Mouse (Mus musculus) heart, embryonic 13.5 days (tissue): ENCODE data around the gene Pate2. TPM values are rescaled to one million over a fixed set of nuclear protein-coding genes. Genes with fewer than 3 reads are reported as not detected.
"Not testable (repeated sequence)": the region's sequence is repeated elsewhere in the genome, so short reads cannot be mapped to it uniquely, and the experiment has no call there.

ENCODE experiments used
- ATAC-seq: fragments of 200-750 bp; cut with Nextera tagmentation; 2 replicates; pipeline ENCODE4 v1.8.0; 2017; ENCODE audit warnings: moderate TSS enrichment; ENCODE audit not compliant: insufficient number of reproducible peaks, low FRiP score, low TSS enrichment; ENCODE audit errors: extremely low read depth
- H3K27ac ChIP-seq: fragments of 300-500 bp; sonication (generic); replicated peaks from 2 replicates; pipeline ENCODE4 v1.5.1; 2015; ENCODE audit warnings: moderate library complexity, mild to moderate bottlenecking, inconsistent platforms
- H3K27me3 ChIP-seq: fragments of 300-500 bp; sonication (generic); replicated peaks from 2 replicates; pipeline ENCODE4 v1.6.1; 2015; ENCODE audit warnings: mild to moderate bottlenecking, inconsistent platforms
- H3K36me3 ChIP-seq: fragments of 300-500 bp; sonication (generic); 2 replicates; pipeline ENCODE4 v1.6.1; 2015; ENCODE audit warnings: mild to moderate bottlenecking, inconsistent platforms
- H3K4me1 ChIP-seq: fragments of 300-500 bp; sonication (generic); 2 replicates; pipeline ENCODE4 v1.6.1; 2015; ENCODE audit warnings: inconsistent platforms
- H3K4me2 ChIP-seq: fragments of 300-500 bp; sonication (generic); 2 replicates; pipeline ENCODE4 v1.6.1; 2015; ENCODE audit warnings: inconsistent platforms, mild to moderate bottlenecking, moderate library complexity
- H3K4me3 ChIP-seq: fragments of 300-500 bp; sonication (generic); 2 replicates; pipeline ENCODE4 v1.5.1; 2015; ENCODE audit warnings: moderate library complexity, mild to moderate bottlenecking, inconsistent platforms
- H3K9ac ChIP-seq: fragments of 300-500 bp; sonication (generic); 2 replicates; pipeline ENCODE4 v1.6.1; 2015; ENCODE audit warnings: inconsistent platforms, mild to moderate bottlenecking, moderate library complexity
- H3K9me3 ChIP-seq: fragments of 300-500 bp; sonication (generic); 2 replicates; pipeline ENCODE4 v1.6.1; 2016; ENCODE audit warnings: inconsistent platforms
- WGBS: fragments of 180-500 bp; shearing (Covaris S2); methylation state at CpG from one replicate; pipeline ENCODE4 v1.1.7; 2015; ENCODE audit warnings: mixed read lengths; 5-methylcytosine and 5-hydroxymethylcytosine counted together
- polyA plus RNA-seq: library from polyadenylated mRNA; unstranded; fragments of >200 nt; fragmentation: Nextera tagmentation; extraction: Ambion mirVana; gene quantifications from 2 replicates; pipeline ENCODE4 v1.2.1, GENCODE M21; 2015

Gene Pate2
- polyA plus RNA-seq, 1 experiment from 2014 or later: 0.39 TPM

DNA sequence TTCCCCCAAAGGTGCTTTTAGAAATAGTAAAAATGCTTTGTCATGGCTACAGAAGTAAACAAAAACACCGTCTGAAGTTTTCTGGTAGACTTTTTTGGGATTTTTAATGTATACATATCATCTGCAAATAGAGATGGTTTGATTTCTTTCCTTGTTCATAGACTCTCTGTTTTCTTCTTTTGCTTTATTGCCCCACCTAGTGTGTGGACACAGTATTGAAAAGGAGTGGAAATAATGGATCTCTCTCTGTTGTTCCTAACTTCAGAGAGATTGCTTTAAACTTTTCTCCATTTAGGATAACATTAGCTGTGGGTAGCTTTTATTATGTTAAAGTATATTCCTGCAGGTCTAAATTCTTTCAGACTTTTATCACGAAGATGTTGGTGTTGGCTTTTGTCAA is 43.9 kb downstream of the Pate2 start:
- whole genome bisulfite sequencing: 23% methylated on average over 2 of the region's 2 CpGs
- Histone ChIP-seq H3K4me3 (no peak overlapping the region), H3K36me3 (no peaks in the 10 kb centered on the region), H3K9ac (no peak overlapping the region), H3K4me1 (no peaks in the 10 kb centered on the region), H3K27ac (no peak overlapping the region), H3K27me3 (peaks cover 4% of the 10 kb centered on the region; the same call in 1 of the 2 replicates), H3K9me3 (no peaks in the 10 kb centered on the region), H3K4me2 (no peak overlapping the region)
- no peak for ATAC-seq

- H3K4me2 ChIP-seq, H3K4me1 ChIP-seq, H3K4me3 ChIP-seq, H3K9me3 ChIP-seq, ATAC-seq, H3K9ac ChIP-seq, H3K27me3 ChIP-seq, H3K36me3 ChIP-seq, H3K27ac ChIP-seq: not testable (repeated sequence)
- 58% methylated on average over 2 of the region's 2 CpGs for WGBS
These were observed 46.7 kb downstream of the Pate2 start for GRCm38 (mm10) chr9:35616784-35617183.

GRCm38 (mm10) chr9:35632981-35633380 is 62.9 kb downstream of the Pate2 start:
- WGBS: 60% methylated on average over 1 of the region's 1 CpGs
- H3K36me3 ChIP-seq: no peaks in the 10 kb centered on the region
- no peak overlapping the region for H3K27ac ChIP-seq
- no peak overlapping the region for H3K4me2 ChIP-seq
- H3K9me3 ChIP-seq: no peaks in the 10 kb centered on the region
- no peaks in the 10 kb centered on the region for H3K4me1 ChIP-seq
- ATAC-seq: no peak
- no peak overlapping the region for H3K9ac ChIP-seq
- no peaks in the 10 kb centered on the region for H3K27me3 ChIP-seq
- H3K4me3 ChIP-seq: no peak overlapping the region

DNA sequence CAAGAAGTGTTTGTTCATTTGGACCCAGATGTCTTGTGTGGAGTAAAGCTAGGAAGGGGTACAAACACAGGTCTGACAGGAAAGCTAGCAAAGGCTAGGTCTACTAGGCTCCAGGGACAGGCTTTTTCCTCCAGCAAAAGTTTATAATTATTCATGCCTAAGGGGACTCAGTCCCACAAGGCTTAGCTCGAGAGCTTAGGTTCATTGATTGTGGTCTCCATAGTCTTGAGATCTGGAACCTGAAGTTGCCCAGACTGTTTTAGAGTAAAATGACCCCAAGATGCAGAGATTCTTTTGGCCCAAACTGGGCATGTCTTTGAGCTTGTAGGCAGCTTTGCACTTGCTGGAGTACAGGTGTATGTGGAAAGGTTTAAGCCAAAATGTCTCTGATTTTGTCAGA is 78.0 kb downstream of the Pate2 start, which contains the start of gene Pate3:
Pate3 (minus strand) TSS at position 101 of the 400 bp plus-strand sequence.
- no peak for ATAC-seq
- peaks cover 10% of the 10 kb centered on the region; the same call in 1 of the 2 replicates for H3K9me3 ChIP-seq
- H3K9ac ChIP-seq: no peak within 1 kb of the TSS
- H3K4me3 ChIP-seq: no peak within 1 kb of the TSS
- H3K36me3 ChIP-seq: no peaks in the 10 kb centered on the region
- no peaks in the 10 kb centered on the region for H3K27me3 ChIP-seq
- H3K4me1 ChIP-seq: no peaks in the 10 kb centered on the region
- WGBS: 62% methylated on average over 1 of the region's 1 CpGs
- no peak within 1 kb of the TSS for H3K4me2 ChIP-seq
- no peak within 1 kb of the TSS for H3K27ac ChIP-seq

DNA sequence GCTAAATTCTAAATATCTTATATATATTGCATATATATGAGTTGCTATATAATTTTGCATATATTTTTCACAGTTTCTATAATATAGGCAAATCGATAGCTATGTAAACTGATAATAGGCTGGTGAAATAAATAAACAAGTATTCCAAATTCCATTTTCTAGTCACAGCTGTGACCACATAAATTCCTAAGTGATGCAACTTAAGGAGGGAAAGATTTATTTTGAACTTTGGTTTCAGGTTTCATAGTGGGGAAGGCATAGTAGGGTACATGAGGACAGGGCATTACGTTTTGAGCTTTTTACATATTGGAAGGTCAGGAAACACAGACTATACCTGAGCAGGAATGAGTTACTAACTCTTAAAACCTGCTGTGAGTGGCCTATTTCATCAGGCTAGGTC is 103.5 kb downstream of the Pate2 start:
- Histone ChIP-seq H3K27ac (no peak overlapping the region), H3K27me3 (no peaks in the 10 kb centered on the region), H3K9ac (no peak overlapping the region), H3K4me2 (no peak overlapping the region), H3K36me3 (no peaks in the 10 kb centered on the region), H3K9me3 (no peaks in the 10 kb centered on the region), H3K4me3 (no peak overlapping the region), H3K4me1 (no peaks in the 10 kb centered on the region)
- WGBS: 68% methylated on average over 2 of the region's 2 CpGs
- ATAC-seq: no peak

- ATAC-seq: no peak
These were observed 116.9 kb downstream of the Pate2 start, which contains the start of gene Pate1 for GRCm38 (mm10) chr9:35687013-35687412. Gene Pate1 (minus strand): TSS chr9:35687390.

GRCm38 (mm10) chr9:35691924-35692323 is 121.8 kb downstream of the Pate2 start:
- H3K4me1 ChIP-seq: no peaks in the 10 kb centered on the region
- H3K27me3 ChIP-seq: no peaks in the 10 kb centered on the region
- H3K9me3 ChIP-seq: no peaks in the 10 kb centered on the region; the same call in 1 of the 2 replicates
- ATAC-seq: no peak
- H3K4me3 ChIP-seq: no peak overlapping the region
- H3K4me2 ChIP-seq: no peak overlapping the region
- no peak overlapping the region for H3K9ac ChIP-seq
- H3K27ac ChIP-seq: no peak overlapping the region
- H3K36me3 ChIP-seq: no peaks in the 10 kb centered on the region

More at GRCm38 (mm10) chr9:35687013-35687412, 116.9 kb downstream of the Pate2 start, which contains the start of gene Pate1:
- Histone ChIP-seq H3K27me3 (no peaks in the 10 kb centered on the region), H3K36me3 (no peaks in the 10 kb centered on the region), H3K4me1 (no peaks in the 10 kb centered on the region), H3K4me2 (no peak within 1 kb of the TSS), H3K9ac (no peak within 1 kb of the TSS), H3K27ac (no peak within 1 kb of the TSS), H3K4me3 (no peak within 1 kb of the TSS), H3K9me3 (no peaks in the 10 kb centered on the region)
- 27% methylated on average over 1 of the region's 1 CpGs for WGBS

GRCm38 (mm10) chr9:35707265-35707664 is 137.2 kb downstream of the Pate2 start:
- no peaks in the 10 kb centered on the region for H3K9me3 ChIP-seq
- H3K27ac ChIP-seq: no peak overlapping the region
- H3K9ac ChIP-seq: no peak overlapping the region
- no peak for ATAC-seq
- H3K4me2 ChIP-seq: no peak overlapping the region
- no peak overlapping the region for H3K4me3 ChIP-seq
- no peaks in the 10 kb centered on the region for H3K36me3 ChIP-seq
- H3K4me1 ChIP-seq: no peaks in the 10 kb centered on the region
- H3K27me3 ChIP-seq: no peaks in the 10 kb centered on the region

Other genes starting within 250 kb of the Pate2 start
- gene Cdon, start 149.2 kb upstream of the Pate2 start, polyA plus RNA-seq: 5.0 and 5.4 TPM in 2 replicates
- gene Gm1113, start 52.0 kb upstream of the Pate2 start, polyA plus RNA-seq: not detected in 2 replicates
- gene Ddx25, start 11.8 kb upstream of the Pate2 start, polyA plus RNA-seq: 1.4 and 1.5 TPM in 2 replicates
- 12.0 and 13.6 TPM in 2 replicates for gene Pus3, start 11.7 kb upstream of the Pate2 start, polyA plus RNA-seq
- gene Hyls1, start 114 bp downstream of the Pate2 start, polyA plus RNA-seq: 11.5 and 13.2 TPM in 2 replicates
- gene Pate4, start 41.7 kb downstream of the Pate2 start, polyA plus RNA-seq: not detected in 2 replicates
- gene Pate3, start 77.9 kb downstream of the Pate2 start, polyA plus RNA-seq: not detected in 2 replicates
- not detected in 2 replicates for gene Pate1, start 117.1 kb downstream of the Pate2 start, polyA plus RNA-seq
- gene Gm17677, start 170.8 kb downstream of the Pate2 start, polyA plus RNA-seq: not detected in 2 replicates
- gene Gm17727, start 207.8 kb downstream of the Pate2 start, polyA plus RNA-seq: not detected in 2 replicates
- gene Gm27235, start 219.8 kb downstream of the Pate2 start, polyA plus RNA-seq: not detected in 2 replicates
- not detected in 2 replicates for gene D730048I06Rik, start 219.8 kb downstream of the Pate2 start, polyA plus RNA-seq